Mouse (Mus musculus) stomach, embryonic 14.5 days (tissue): ENCODE measurements around the gene Maml3. TPM values are rescaled to one million over a fixed set of nuclear protein-coding genes. Genes with fewer than 3 reads are reported as not detected.

Source experiments
- ATAC-seq: fragments of 200-750 bp; cut with Nextera tagmentation; 2 replicates; pipeline ENCODE4 v1.8.0; 2017; ENCODE audit warnings: low read depth, moderate TSS enrichment; ENCODE audit not compliant: insufficient number of reproducible peaks, insufficient read depth, low FRiP score
- H3K27ac ChIP-seq: fragments of 300-500 bp; sonication (generic); 2 replicates; pipeline ENCODE4 v1.5.1; 2014; ENCODE audit warnings: mild to moderate bottlenecking, low read length, moderate library complexity, mixed read lengths
- H3K27me3 ChIP-seq: fragments of 300-500 bp; sonication (generic); 2 replicates; pipeline ENCODE4 v1.6.1; 2014; ENCODE audit warnings: low read length, control low read depth, mixed read lengths; ENCODE audit not compliant: control insufficient read depth, insufficient read depth
- H3K36me3 ChIP-seq: fragments of 300-500 bp; sonication (generic); 2 replicates; pipeline ENCODE4 v1.6.1; 2014; ENCODE audit warnings: mild to moderate bottlenecking, control low read depth, low read length, moderate library complexity, mixed read lengths; ENCODE audit not compliant: control insufficient read depth, insufficient read depth
- H3K4me1 ChIP-seq: fragments of 300-500 bp; sonication (generic); 2 replicates; pipeline ENCODE4 v1.6.1; 2014; ENCODE audit warnings: low read length, control low read depth, mixed read lengths; ENCODE audit not compliant: control insufficient read depth, insufficient read depth
- H3K4me2 ChIP-seq: fragments of 300-500 bp; sonication (generic); replicated peaks from 2 replicates; pipeline ENCODE4 v1.6.1; 2014; ENCODE audit warnings: low read depth, low read length, control low read depth
- H3K4me3 ChIP-seq: fragments of 300-500 bp; sonication (generic); 2 replicates; pipeline ENCODE4 v1.5.1; 2014; ENCODE audit warnings: low read depth, low read length, control low read depth
- H3K9ac ChIP-seq: fragments of 300-500 bp; sonication (generic); replicated peaks from 2 replicates; pipeline ENCODE4 v1.6.1; 2014; ENCODE audit warnings: low read depth, mild to moderate bottlenecking, control low read depth, low read length, moderate library complexity, mixed read lengths
- H3K9me3 ChIP-seq: fragments of 300-500 bp; sonication (generic); 2 replicates; pipeline ENCODE4 v1.6.1; 2016; ENCODE audit warnings: low read depth, low read length, control low read depth; ENCODE audit not compliant: control insufficient read depth
- WGBS: fragments of 180-500 bp; shearing (Covaris S2); extraction: QIAGEN DNeasy Blood & Tissue Kit; methylation state at CpG from one replicate; pipeline ENCODE4 v1.1.7; 2014; 5-methylcytosine and 5-hydroxymethylcytosine counted together
- polyA plus RNA-seq: library from polyadenylated mRNA; unstranded; fragments of >200 nt; fragmentation: Nextera tagmentation; extraction: Ambion mirVana; gene quantifications from 2 replicates; pipeline ENCODE4 v1.2.1, GENCODE M21; 2014

Gene Maml3
- polyA plus RNA-seq, 1 experiment from 2014 or later: 9.3 TPM

GRCm38 (mm10) chr3:51838696-51839352 is 266.1 kb downstream of the Maml3 start:
- H3K27ac ChIP-seq: peak overlapping the region; percentile 40; the same call in 1 of the 2 replicates
- H3K4me2 ChIP-seq: no peak overlapping the region
- H3K36me3 ChIP-seq: no peaks in the 10 kb centered on the region
- no peak overlapping the region for H3K9ac ChIP-seq
- no peak overlapping the region for H3K4me3 ChIP-seq
- peak; percentile 67; the same call in 1 of the 2 replicates for ATAC-seq
- no peaks in the 10 kb centered on the region for H3K27me3 ChIP-seq
- no peaks in the 10 kb centered on the region for H3K9me3 ChIP-seq
- WGBS: 59% methylated on average over 5 of the region's 5 CpGs
- no peaks in the 10 kb centered on the region for H3K4me1 ChIP-seq

GRCm38 (mm10) chr3:51832985-51833384 is 271.9 kb downstream of the Maml3 start:
- peak overlapping the region; percentile 27; the same call in 1 of the 2 replicates for H3K27ac ChIP-seq
- H3K4me2 ChIP-seq: no peak overlapping the region
- no peak for ATAC-seq
- no peaks in the 10 kb centered on the region for H3K36me3 ChIP-seq
- no peak overlapping the region for H3K9ac ChIP-seq
- H3K9me3 ChIP-seq: no peaks in the 10 kb centered on the region
- 26% methylated on average over 15 of the region's 15 CpGs for WGBS
- no peak overlapping the region for H3K4me3 ChIP-seq
- peaks cover 8% of the 10 kb centered on the region; the same call in 1 of the 2 replicates for H3K4me1 ChIP-seq
- H3K27me3 ChIP-seq: no peaks in the 10 kb centered on the region

- no peak for ATAC-seq
- Histone ChIP-seq H3K9me3 (no peaks in the 10 kb centered on the region), H3K4me2 (no peak overlapping the region), H3K36me3 (no peaks in the 10 kb centered on the region), H3K4me3 (no peak overlapping the region), H3K27ac (no peak overlapping the region), H3K4me1 (peaks cover 8% of the 10 kb centered on the region; the same call in 1 of the 2 replicates), H3K9ac (no peak overlapping the region), H3K27me3 (no peaks in the 10 kb centered on the region)
- 84% methylated on average over 9 of the region's 9 CpGs for WGBS
Observed at GRCm38 (mm10) chr3:51830821-51831429, 274.0 kb downstream of the Maml3 start.

- H3K9ac ChIP-seq: no peak overlapping the region
- H3K4me3 ChIP-seq: no peak overlapping the region
- H3K4me2 ChIP-seq: no peak overlapping the region
- no peaks in the 10 kb centered on the region for H3K4me1 ChIP-seq
- no peak overlapping the region for H3K27ac ChIP-seq
- 43% methylated on average over 10 of the region's 10 CpGs for WGBS
- H3K36me3 ChIP-seq: no peaks in the 10 kb centered on the region
- H3K9me3 ChIP-seq: no peaks in the 10 kb centered on the region
- H3K27me3 ChIP-seq: no peaks in the 10 kb centered on the region
- ATAC-seq: peak; percentile 67; the same call in 1 of the 2 replicates
Observed at GRCm38 (mm10) chr3:51825530-51825929, 279.3 kb downstream of the Maml3 start.

GRCm38 (mm10) chr3:51824506-51824905 is 280.4 kb downstream of the Maml3 start:
- ATAC-seq: no peak
- H3K27me3 ChIP-seq: no peaks in the 10 kb centered on the region
- H3K36me3 ChIP-seq: no peaks in the 10 kb centered on the region
- H3K9me3 ChIP-seq: no peaks in the 10 kb centered on the region
- no peaks in the 10 kb centered on the region for H3K4me1 ChIP-seq
- H3K4me2 ChIP-seq: no peak overlapping the region
- WGBS: 83% methylated on average over 9 of the region's 9 CpGs
- no peak overlapping the region for H3K4me3 ChIP-seq
- no peak overlapping the region for H3K9ac ChIP-seq
- no peak overlapping the region for H3K27ac ChIP-seq

- Histone ChIP-seq H3K4me1 (no peaks in the 10 kb centered on the region), H3K36me3 (no peaks in the 10 kb centered on the region), H3K9ac (no peak overlapping the region), H3K4me3 (no peak overlapping the region), H3K4me2 (no peak overlapping the region), H3K27me3 (no peaks in the 10 kb centered on the region), H3K9me3 (no peaks in the 10 kb centered on the region), H3K27ac (no peak overlapping the region)
- no peak for ATAC-seq
- WGBS: 79% methylated on average over 10 of the region's 10 CpGs
Observed at GRCm38 (mm10) chr3:51821551-51821950, 283.3 kb downstream of the Maml3 start.

- WGBS: 77% methylated on average over 7 of the region's 7 CpGs
- Histone ChIP-seq H3K9me3 (no peaks in the 10 kb centered on the region), H3K4me1 (no peaks in the 10 kb centered on the region), H3K36me3 (no peaks in the 10 kb centered on the region), H3K4me2 (no peak overlapping the region), H3K4me3 (no peak overlapping the region), H3K9ac (no peak overlapping the region), H3K27ac (no peak overlapping the region), H3K27me3 (no peaks in the 10 kb centered on the region)
- no peak for ATAC-seq
Observed at GRCm38 (mm10) chr3:51819109-51819508, 285.8 kb downstream of the Maml3 start.

GRCm38 (mm10) chr3:51817919-51818318 is 287.0 kb downstream of the Maml3 start:
- no peak overlapping the region for H3K9ac ChIP-seq
- no peak overlapping the region for H3K27ac ChIP-seq
- H3K4me1 ChIP-seq: no peaks in the 10 kb centered on the region
- H3K4me3 ChIP-seq: no peak overlapping the region
- ATAC-seq: no peak
- no peaks in the 10 kb centered on the region for H3K9me3 ChIP-seq
- WGBS: 89% methylated on average over 15 of the region's 15 CpGs
- no peaks in the 10 kb centered on the region for H3K27me3 ChIP-seq
- H3K36me3 ChIP-seq: no peaks in the 10 kb centered on the region
- no peak overlapping the region for H3K4me2 ChIP-seq
